Mouse (Mus musculus) CH12.LX (cell line): ENCODE data around the gene Scp2. TPM values are rescaled to one million over a fixed set of nuclear protein-coding genes. Genes with fewer than 3 reads are reported as not detected.

ENCODE experiments used
- DNase-seq: peaks from one replicate; pipeline ENCODE4 v3.0.0-alpha.2; 2013; ENCODE audit errors: extremely low read depth
- H3K27ac ChIP-seq: 2 replicates; pipeline ENCODE4 v1.5.1; 2012; ENCODE audit warnings: low read depth, mild to moderate bottlenecking, control low read depth, moderate library complexity; ENCODE audit not compliant: insufficient read depth
- H3K27me3 ChIP-seq: replicated peaks from 2 replicates; pipeline ENCODE3; 2012; ENCODE audit warnings: inconsistent platforms
- H3K36me3 ChIP-seq, 2 experiments: replicated peaks in 1 of 2; 2 replicates each; pipeline versions ENCODE3 to v1.6.1; 2012; ENCODE audit warnings: inconsistent platforms in 1 of 2, low read length in 1 of 2, mild to moderate bottlenecking in 1 of 2, mixed read lengths in 1 of 2, moderate library complexity in 1 of 2; ENCODE audit not compliant: control insufficient read depth in 1 of 2, insufficient read depth in 1 of 2
- H3K4me1 ChIP-seq, 2 experiments: 2 replicates each; pipeline ENCODE4 v1.6.1; 2012; ENCODE audit warnings: inconsistent platforms in 1 of 2, moderate library complexity in 1 of 2; ENCODE audit not compliant: insufficient read depth in 2 of 2, control insufficient read depth in 1 of 2
- H3K4me2 ChIP-seq: 2 replicates; pipeline ENCODE4 v1.6.1; 2012; ENCODE audit warnings: low read depth, mild to moderate bottlenecking, control low read depth; ENCODE audit not compliant: poor library complexity, insufficient read depth, severe bottlenecking
- H3K4me3 ChIP-seq, 3 experiments: fragments of 150-350 bp in 1 of 3; sonication (generic) in 1 of 3; replicated peaks in 1 of 3; 2 replicates each; pipeline versions ENCODE3 to v1.5.1; 2011 to 2012; ENCODE audit warnings: low read depth in 2 of 3, low read length in 2 of 3, mild to moderate bottlenecking in 2 of 3, moderate library complexity in 2 of 3, control low read depth in 1 of 3, improper control_type of control experiment in 1 of 3, inconsistent platforms in 1 of 3, mixed read lengths in 1 of 3; ENCODE audit not compliant: poor library complexity in 1 of 3
- H3K79me2 ChIP-seq: replicated peaks from 2 replicates; pipeline ENCODE4 v1.6.1; 2012; ENCODE audit warnings: mild to moderate bottlenecking, moderate library complexity; ENCODE audit not compliant: control insufficient read depth, poor library complexity, insufficient read depth, severe bottlenecking; ENCODE audit errors: extremely low read depth
- H3K9ac ChIP-seq: 2 replicates; pipeline ENCODE4 v1.6.1; 2012; ENCODE audit warnings: low read depth, mild to moderate bottlenecking, control low read depth, moderate library complexity; ENCODE audit not compliant: insufficient read depth
- H3K9me3 ChIP-seq: replicated peaks from 2 replicates; pipeline ENCODE3; 2012; ENCODE audit warnings: low read length, inconsistent platforms, mixed read lengths
- BHLHE40 ChIP-seq: IDR thresholded peaks from 2 replicates; pipeline ENCODE4 v1.6.1; 2011; ENCODE audit warnings: mild to moderate bottlenecking, low read depth, low read length, improper control_type of control experiment
- CHD1 ChIP-seq: IDR thresholded peaks from 2 replicates; pipeline ENCODE4 v1.6.1; 2012; ENCODE audit warnings: low read depth, low read length, improper control_type of control experiment, inconsistent platforms
- CHD2 ChIP-seq: IDR thresholded peaks from 2 replicates; pipeline ENCODE4 v1.6.1; 2011; ENCODE audit warnings: low read length, improper control_type of control experiment
- CTCF ChIP-seq, 2 experiments: IDR thresholded peaks in 1 of 2; conservative IDR thresholded peaks in 1 of 2; 2 replicates each; pipeline ENCODE4 v1.5.1; 2011 to 2012; ENCODE audit warnings: low read depth in 2 of 2, low read length in 2 of 2, improper control_type of control experiment in 1 of 2, inconsistent platforms in 1 of 2, mild to moderate bottlenecking in 1 of 2, moderate library complexity in 1 of 2
- E2F4 ChIP-seq: IDR thresholded peaks from 2 replicates; pipeline ENCODE4 v1.6.1; 2011; ENCODE audit warnings: low read depth, low read length, improper control_type of control experiment; ENCODE audit not compliant: insufficient replicate concordance
- ETS1 ChIP-seq: conservative IDR thresholded peaks from 2 replicates; pipeline ENCODE4 v1.6.1; 2012; ENCODE audit warnings: low read depth, mild to moderate bottlenecking, inconsistent platforms, low read length, improper control_type of control experiment, moderate library complexity
- GABPA ChIP-seq: IDR thresholded peaks from 2 replicates; pipeline ENCODE4 v1.6.1; 2012; ENCODE audit warnings: low read depth, low read length, improper control_type of control experiment, inconsistent platforms; ENCODE audit not compliant: insufficient replicate concordance
- HCFC1 ChIP-seq: IDR thresholded peaks from 2 replicates; pipeline ENCODE4 v1.6.1; 2012; ENCODE audit warnings: low read depth, mild to moderate bottlenecking, inconsistent platforms, low read length, improper control_type of control experiment
- IRF4 ChIP-seq: IDR thresholded peaks from 2 replicates; pipeline ENCODE4 v1.6.1; 2014; ENCODE audit warnings: low read depth, mild to moderate bottlenecking, inconsistent platforms, low read length, improper control_type of control experiment
- JUN ChIP-seq: IDR thresholded peaks from 2 replicates; pipeline ENCODE4 v1.6.1; 2011; ENCODE audit warnings: low read depth, mild to moderate bottlenecking, low read length, improper control_type of control experiment, moderate library complexity; ENCODE audit not compliant: insufficient read depth
- JUND ChIP-seq: conservative IDR thresholded peaks from 2 replicates; pipeline ENCODE4 v1.6.1; 2011; ENCODE audit warnings: low read depth, low read length, improper control_type of control experiment
- KAT2A ChIP-seq: IDR thresholded peaks from 2 replicates; pipeline ENCODE4 v1.6.1; 2012; ENCODE audit warnings: low read length, improper control_type of control experiment, inconsistent platforms; ENCODE audit not compliant: insufficient replicate concordance
- MAFK ChIP-seq: IDR thresholded peaks from 2 replicates; pipeline ENCODE4 v1.6.1; 2011; ENCODE audit warnings: low read length, improper control_type of control experiment; ENCODE audit not compliant: insufficient replicate concordance
- MAX ChIP-seq: IDR thresholded peaks from 2 replicates; pipeline ENCODE4 v1.6.1; 2011; ENCODE audit warnings: low read length, improper control_type of control experiment
- MAZ ChIP-seq: IDR thresholded peaks from 2 replicates; pipeline ENCODE4 v1.6.1; 2012; ENCODE audit warnings: low read depth, mild to moderate bottlenecking, inconsistent platforms, low read length, improper control_type of control experiment, moderate library complexity
- MEF2A ChIP-seq: IDR thresholded peaks from 2 replicates; pipeline ENCODE4 v1.6.1; 2014; ENCODE audit warnings: low read depth, mild to moderate bottlenecking, inconsistent platforms, low read length, improper control_type of control experiment, borderline replicate concordance
- MXI1 ChIP-seq: IDR thresholded peaks from 2 replicates; pipeline ENCODE4 v1.6.1; 2011; ENCODE audit warnings: mild to moderate bottlenecking, low read depth, low read length, improper control_type of control experiment
- MYC ChIP-seq: IDR thresholded peaks from 2 replicates; pipeline ENCODE4 v1.6.1; 2011; ENCODE audit warnings: low read depth, mild to moderate bottlenecking, improper control_type of control experiment, low read length
- NELFE ChIP-seq: IDR thresholded peaks from 2 replicates; pipeline ENCODE4 v1.6.1; 2011; ENCODE audit warnings: low read depth, low read length, improper control_type of control experiment
- NRF1 ChIP-seq: IDR thresholded peaks from 2 replicates; pipeline ENCODE4 v1.6.1; 2014; ENCODE audit warnings: low read depth, mild to moderate bottlenecking, inconsistent platforms, low read length, improper control_type of control experiment, moderate library complexity
- PAX5 ChIP-seq: IDR thresholded peaks from 2 replicates; pipeline ENCODE4 v1.6.1; 2012; ENCODE audit warnings: low read length, inconsistent platforms, mixed read lengths
- POLR2A ChIP-seq: IDR thresholded peaks from 2 replicates; pipeline ENCODE4 v1.6.1; 2011; ENCODE audit warnings: low read depth, mild to moderate bottlenecking, improper control_type of control experiment, low read length
- RAD21 ChIP-seq: IDR thresholded peaks from 2 replicates; pipeline ENCODE4 v1.6.1; 2011; ENCODE audit warnings: low read depth, mild to moderate bottlenecking, low read length, improper control_type of control experiment, moderate library complexity
- RCOR1 ChIP-seq: conservative IDR thresholded peaks from 2 replicates; pipeline ENCODE4 v1.6.1; 2012; ENCODE audit warnings: low read depth, mild to moderate bottlenecking, inconsistent platforms, low read length, improper control_type of control experiment
- SIN3A ChIP-seq: IDR thresholded peaks from 2 replicates; pipeline ENCODE4 v1.6.1; 2012; ENCODE audit warnings: low read length, improper control_type of control experiment, inconsistent platforms
- SMC3 ChIP-seq: IDR thresholded peaks from 2 replicates; pipeline ENCODE4 v1.6.1; 2011; ENCODE audit warnings: low read depth, low read length, improper control_type of control experiment
- TCF12 ChIP-seq: IDR thresholded peaks from 2 replicates; pipeline ENCODE4 v1.6.1; 2014; ENCODE audit warnings: low read depth, mild to moderate bottlenecking, inconsistent platforms, low read length, improper control_type of control experiment
- USF1 ChIP-seq: IDR thresholded peaks from 2 replicates; pipeline ENCODE4 v1.6.1; 2014; ENCODE audit warnings: low read depth, mild to moderate bottlenecking, inconsistent platforms, low read length, improper control_type of control experiment
- USF2 ChIP-seq: conservative IDR thresholded peaks from 2 replicates; pipeline ENCODE4 v1.6.1; 2011; ENCODE audit warnings: low read depth, low read length, improper control_type of control experiment
- ZC3H11A ChIP-seq: IDR thresholded peaks from 2 replicates; pipeline ENCODE4 v1.6.1; 2012; ENCODE audit warnings: low read depth, mild to moderate bottlenecking, inconsistent platforms, low read length, improper control_type of control experiment
- ZKSCAN1 ChIP-seq: IDR thresholded peaks from 2 replicates; pipeline ENCODE4 v1.6.1; 2012; ENCODE audit warnings: low read depth, inconsistent platforms, low read length, improper control_type of control experiment, borderline replicate concordance
- ZNF384 ChIP-seq: IDR thresholded peaks from 2 replicates; pipeline ENCODE4 v1.6.1; 2012; ENCODE audit warnings: low read depth, low read length, improper control_type of control experiment, inconsistent platforms
- dilution Hi-C: fragments of 300-500 bp; cut with MboI; formaldehyde crosslinking; loops from 2 replicates; pipeline ENCODE4 v1.14.3; 2020; ENCODE audit warnings: low sequenced_read_pairs; ENCODE audit not compliant: extremely low pct_unique_long_range_greater_than_20kb, extremely low pct_ligation_motif_present
- in situ Hi-C: fragments of 300-500 bp; cut with MboI; formaldehyde crosslinking; loops from 3 replicates; pipeline ENCODE4 v1.14.3; 2019; ENCODE audit warnings: low sequenced_read_pairs, low pct_ligation_motif_present, low pct_unique_long_range_greater_than_20kb, mixed read lengths
- polyA plus RNA-seq: library from polyadenylated mRNA; unstranded; fragments of >175 nt; gene quantifications from 2 replicates; pipeline ENCODE4 v1.2.1, GENCODE M21; 2012; ENCODE audit warnings: low read depth; ENCODE audit not compliant: insufficient read length
- total RNA-seq, 2 experiments: library from RNA; depleted of rRNA; stranded (reverse); fragments of 300-350 nt in 1 of 2; fragments of >200 nt in 1 of 2; gene quantifications; 2 replicates each; pipeline ENCODE4 v1.2.3; 2012 to 2014

Gene Scp2
- total and polyA plus RNA-seq, 3 experiments = 65.0 to 127 (median 97.8) TPM

GRCm38 (mm10) chr4:108072086-108072485, 72.7 kb downstream of the Scp2 start:
- H3K36me3 ChIP-seq = peaks cover 2 to 47% of the 10 kb centered on the region in 2 experiments
- H3K4me1 ChIP-seq = peaks cover 0 to 37% of the 10 kb centered on the region in 2 experiments; a peak in 2 of 4 replicates
- no peak overlapping the region for H3K27ac ChIP-seq
- H3K9me3 ChIP-seq = no peaks in the 10 kb centered on the region
- in situ Hi-C loops = no loop called here
- TF ChIP-seq MYC (no peak), RCOR1 (no peak), ZKSCAN1 (no peak), JUND (no peak), CHD1 (no peak)
- H3K79me2 ChIP-seq = peaks cover 6% of the 10 kb centered on the region
- H3K9ac ChIP-seq = no peak overlapping the region
- dilution Hi-C loops = no loop called here
- H3K4me3 ChIP-seq = no peak overlapping the region
- no peaks in the 10 kb centered on the region for H3K27me3 ChIP-seq
- no peak for DNase-seq
- H3K4me2 ChIP-seq = no peak overlapping the region

GRCm38 (mm10) chr4:108071235-108071901, 73.4 kb downstream of the Scp2 start:
- Histone ChIP-seq H3K4me3 (peak overlapping the region; percentile 61 to 95 (median 70)), H3K9me3 (no peaks in the 10 kb centered on the region), H3K36me3 (peaks cover 2 to 48% of the 10 kb centered on the region in 2 experiments), H3K9ac (peak overlapping the region; percentile 73), H3K79me2 (peaks cover 8% of the 10 kb centered on the region), H3K4me1 (peaks cover 0 to 37% of the 10 kb centered on the region in 2 experiments; a peak in 2 of 4 replicates), H3K4me2 (peak overlapping the region; percentile 71), H3K27me3 (no peaks in the 10 kb centered on the region), H3K27ac (no peak overlapping the region)
- in situ Hi-C loops (no loop called here), dilution Hi-C loops (no loop called here)
- peak; percentile 93 for DNase-seq
- TF ChIP-seq USF1 (no peak), BHLHE40 (peak; percentile 85), USF2 (no peak), GABPA (peak; percentile 12; the same call in 1 of the 2 replicates), MXI1 (peak; percentile 93), ZC3H11A (no peak), IRF4 (peak; percentile 85), RAD21 (no peak), PAX5 (no peak), CHD2 (peak; percentile 52; the same call in 1 of the 2 replicates), POLR2A (peak; percentile 57), ZNF384 (no peak; the same call in 1 of the 2 replicates), JUND (no peak), NRF1 (peak; percentile 74), MEF2A (peak; percentile 88), NELFE (peak; percentile 64), MAX (peak; percentile 92), SMC3 (no peak; the same call in 1 of the 2 replicates), JUN (no peak), CHD1 (0 out of 2 replicates have a peak, but pooled peaks have one; percentile 39), MAFK (0 out of 2 replicates have a peak, but pooled peaks have one; percentile 23), SIN3A (peak; percentile 99), MAZ (peak; percentile 75), KAT2A (peak; percentile 79; the same call in 1 of the 2 replicates), RCOR1 (peak; percentile 88), ETS1 (peak; percentile 55), TCF12 (peak; percentile 81), E2F4 (peak; percentile 98), HCFC1 (peak; percentile 88), CTCF (conservative IDR thresholded peaks at IDR 0.05 in 1 of 2, IDR thresholded peaks at IDR 0.05 in 1 of 2; ENCODE audit: low read depth in 2 of 2, low read length in 2 of 2) (no peak)
